Mouse (Mus musculus) erythroblast, embryonic 14.5 days (primary cell): ENCODE results near the gene Clec2d. TPM values are rescaled to one million over a fixed set of nuclear protein-coding genes. Genes with fewer than 3 reads are reported as not detected.

Experiments
- H3K27me3 ChIP-seq: 2 replicates; pipeline ENCODE4 v1.6.1; 2012; ENCODE audit warnings: inconsistent platforms; ENCODE audit not compliant: control insufficient read depth
- H3K36me3 ChIP-seq: 2 replicates; pipeline ENCODE4 v1.6.1; 2012; ENCODE audit warnings: mild to moderate bottlenecking, inconsistent platforms; ENCODE audit not compliant: control insufficient read depth
- H3K4me1 ChIP-seq: 2 replicates; pipeline ENCODE4 v1.6.1; 2012; ENCODE audit warnings: inconsistent platforms; ENCODE audit not compliant: control insufficient read depth
- H3K4me3 ChIP-seq: replicated peaks from 2 replicates; pipeline ENCODE3; 2012; ENCODE audit warnings: moderate library complexity, mild to moderate bottlenecking, inconsistent platforms
- H3K9me3 ChIP-seq: 2 replicates; pipeline ENCODE4 v1.6.1; 2012; ENCODE audit warnings: low read length, inconsistent platforms, mixed read lengths; ENCODE audit not compliant: control insufficient read depth
- GATA1 ChIP-seq: IDR thresholded peaks from 2 replicates; pipeline ENCODE4 v1.6.1; 2012; ENCODE audit warnings: low read length, inconsistent platforms, mixed read lengths
- TAL1 ChIP-seq: IDR thresholded peaks from 3 replicates; pipeline ENCODE4 v1.6.1; 2012; ENCODE audit warnings: low read length, inconsistent platforms, mixed read lengths
- polyA plus RNA-seq: library from polyadenylated mRNA; stranded (reverse); fragments of >175 nt; gene quantifications from 2 replicates; pipeline ENCODE4 v1.2.3, GENCODE M21; 2012

Clec2d gene
- not detected in 2 replicates for polyA plus RNA-seq

- TF ChIP-seq TAL1 (no peak), GATA1 (no peak)
These were observed at the start of gene Clec2d for GRCm38 (mm10) chr6:129180403-129181169. TSS of gene Clec2d (plus strand) at chr6:129180615.

DNA sequence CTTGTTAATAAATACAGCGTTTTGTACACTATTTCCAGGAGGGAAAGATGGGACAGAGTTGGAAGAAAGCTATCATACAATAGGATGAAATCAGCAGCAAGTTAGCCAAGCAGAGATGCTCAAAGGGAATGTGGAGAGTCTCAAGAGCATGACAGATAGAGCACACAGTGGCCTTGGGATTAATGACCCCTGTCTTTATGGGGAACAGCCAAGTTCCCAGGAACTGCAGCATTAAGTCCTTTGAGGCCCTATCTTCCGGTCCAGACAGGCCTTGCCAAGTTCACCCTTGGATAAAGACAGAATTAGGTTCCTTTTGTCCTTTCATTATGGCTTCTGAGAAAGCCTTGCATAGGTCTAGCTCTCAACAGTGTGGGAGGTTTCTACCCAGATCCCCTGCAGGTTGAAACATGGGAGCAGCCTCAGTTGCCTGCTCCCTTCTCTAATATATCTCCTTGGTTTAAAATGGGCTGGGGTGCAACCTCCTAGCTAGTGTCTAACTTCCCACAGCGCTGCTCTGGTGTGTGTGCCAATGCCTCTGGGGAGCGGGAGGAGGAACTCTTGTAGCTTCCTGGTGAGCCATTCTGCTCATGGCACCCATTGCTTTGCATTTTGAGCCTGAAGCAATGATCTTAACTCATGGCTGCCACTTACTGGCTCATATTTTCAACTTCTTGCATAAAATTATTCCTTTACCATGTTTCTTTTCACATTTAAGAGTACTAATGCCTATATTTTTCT is 47.6 kb upstream of the Clec2d start:
- Histone ChIP-seq H3K4me3 (no peak overlapping the region), H3K9me3 (no peaks in the 10 kb centered on the region), H3K4me1 (no peaks in the 10 kb centered on the region), H3K27me3 (no peaks in the 10 kb centered on the region), H3K36me3 (no peaks in the 10 kb centered on the region)
- TF ChIP-seq TAL1 (no peak), GATA1 (no peak)

More at GRCm38 (mm10) chr6:129180403-129181169, at the start of gene Clec2d:
- H3K36me3 ChIP-seq, result peaks cover 10% of the 10 kb centered on the region; the same call in 1 of the 2 replicates
- no peaks in the 10 kb centered on the region for H3K27me3 ChIP-seq
- H3K4me3 ChIP-seq, result peak within 1 kb of the TSS; percentile 66
- H3K4me1 ChIP-seq, result peaks cover 8% of the 10 kb centered on the region
- no peaks in the 10 kb centered on the region for H3K9me3 ChIP-seq

DNA sequence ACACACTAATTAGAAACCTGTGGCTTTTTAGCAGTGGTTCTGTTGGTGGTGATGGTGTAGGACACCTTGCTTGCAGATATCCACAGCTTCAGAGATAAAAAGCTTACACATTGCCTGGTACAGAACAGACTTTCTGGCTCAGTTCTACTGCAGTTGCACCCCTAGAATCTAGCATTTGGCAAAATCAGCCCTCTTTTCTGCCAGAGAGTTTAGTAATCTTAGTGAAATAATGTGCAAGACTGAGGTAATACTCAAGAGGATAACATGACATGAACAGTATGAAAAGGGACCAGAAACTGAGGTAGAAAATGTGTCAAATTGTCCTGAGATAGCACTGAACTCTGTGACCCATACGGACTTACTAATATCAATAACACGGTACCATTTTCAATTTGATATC is 33.6 kb upstream of the Clec2d start:
- Histone ChIP-seq H3K9me3 (no peaks in the 10 kb centered on the region), H3K4me3 (no peak overlapping the region), H3K4me1 (no peaks in the 10 kb centered on the region), H3K27me3 (no peaks in the 10 kb centered on the region), H3K36me3 (no peaks in the 10 kb centered on the region)
- TF ChIP-seq TAL1, result no peak
- no peak for TF ChIP-seq GATA1

GRCm38 (mm10) chr6:129160103-129160502 is 20.3 kb upstream of the Clec2d start:
- Histone ChIP-seq H3K36me3 (no peaks in the 10 kb centered on the region), H3K4me1 (no peaks in the 10 kb centered on the region), H3K9me3 (no peaks in the 10 kb centered on the region), H3K4me3 (no peak overlapping the region), H3K27me3 (no peaks in the 10 kb centered on the region)
- no peak for TF ChIP-seq GATA1
- TF ChIP-seq TAL1, result no peak

DNA sequence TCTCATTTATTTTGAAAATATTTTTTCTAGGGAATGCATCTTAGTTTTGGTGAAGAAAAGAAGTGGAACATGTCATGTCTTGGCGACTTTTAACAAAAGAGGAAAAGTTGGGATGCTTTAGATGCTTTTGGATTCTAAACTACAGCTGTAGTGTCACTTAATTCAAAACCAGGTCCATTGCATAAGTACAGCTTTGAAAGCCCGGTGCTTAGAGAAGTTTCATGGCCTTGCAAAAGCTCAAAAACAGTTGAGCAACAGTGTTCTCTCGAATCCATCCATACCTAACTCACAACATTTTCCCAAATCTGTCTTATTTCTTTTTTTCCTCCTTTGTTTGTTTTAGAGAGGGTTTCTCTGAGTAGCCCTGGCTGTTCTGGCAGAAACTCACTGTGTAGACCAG is 19.3 kb upstream of the Clec2d start:
- H3K4me3 ChIP-seq, result no peak overlapping the region
- no peaks in the 10 kb centered on the region for H3K9me3 ChIP-seq
- H3K36me3 ChIP-seq, result no peaks in the 10 kb centered on the region
- H3K4me1 ChIP-seq, result no peaks in the 10 kb centered on the region
- no peak for TF ChIP-seq GATA1
- TF ChIP-seq TAL1, result no peak
- no peaks in the 10 kb centered on the region for H3K27me3 ChIP-seq

GRCm38 (mm10) chr6:129161951-129162350 is 18.5 kb upstream of the Clec2d start:
- no peaks in the 10 kb centered on the region for H3K9me3 ChIP-seq
- no peak for TF ChIP-seq GATA1
- TF ChIP-seq TAL1, result no peak
- H3K27me3 ChIP-seq, result no peaks in the 10 kb centered on the region
- H3K4me3 ChIP-seq, result no peak overlapping the region
- H3K4me1 ChIP-seq, result no peaks in the 10 kb centered on the region
- no peaks in the 10 kb centered on the region for H3K36me3 ChIP-seq

DNA sequence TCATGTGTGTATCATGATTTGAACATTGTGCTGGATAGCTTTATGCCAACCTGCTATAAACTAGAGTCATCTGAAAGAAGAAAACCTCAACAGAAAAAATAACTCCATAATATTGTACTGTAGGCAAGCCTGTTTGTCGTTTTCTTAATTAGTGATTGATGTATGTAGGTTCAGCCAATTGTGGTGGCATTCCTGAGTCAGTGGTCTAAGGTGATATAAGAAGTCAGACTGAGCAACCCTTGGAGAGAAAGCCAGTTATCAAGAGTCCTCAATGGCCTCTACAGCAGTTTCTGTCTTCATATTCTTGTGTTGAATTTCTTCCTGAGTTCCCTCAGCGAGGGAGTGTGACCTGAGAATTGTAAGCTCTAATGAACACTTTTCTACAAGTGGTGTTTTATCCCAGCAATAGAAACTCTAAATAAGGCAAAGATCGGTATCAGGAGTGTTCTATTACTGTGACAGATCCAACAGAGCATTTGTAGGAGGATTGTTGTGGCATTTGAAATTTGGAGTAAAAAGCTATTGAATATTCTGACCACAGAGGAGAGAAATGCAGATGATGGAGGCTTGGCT is 17.7 kb upstream of the Clec2d start:
- Histone ChIP-seq H3K27me3 (no peaks in the 10 kb centered on the region), H3K4me1 (no peaks in the 10 kb centered on the region)
- TF ChIP-seq GATA1 (no peak), TAL1 (no peak)

GRCm38 (mm10) chr6:129163606-129164005 is 16.8 kb upstream of the Clec2d start:
- H3K9me3 ChIP-seq, result no peaks in the 10 kb centered on the region
- no peaks in the 10 kb centered on the region for H3K4me1 ChIP-seq
- H3K27me3 ChIP-seq, result no peaks in the 10 kb centered on the region
- no peaks in the 10 kb centered on the region for H3K36me3 ChIP-seq
- no peak overlapping the region for H3K4me3 ChIP-seq
- TF ChIP-seq TAL1 (no peak), GATA1 (no peak)

More for the DNA sequence above, 17.7 kb upstream of the Clec2d start:
- Histone ChIP-seq H3K9me3 (no peaks in the 10 kb centered on the region), H3K4me3 (no peak overlapping the region), H3K36me3 (no peaks in the 10 kb centered on the region)

GRCm38 (mm10) chr6:129170925-129171324 is 9.5 kb upstream of the Clec2d start:
- Histone ChIP-seq H3K4me1 (no peaks in the 10 kb centered on the region), H3K4me3 (no peak overlapping the region), H3K9me3 (no peaks in the 10 kb centered on the region), H3K27me3 (no peaks in the 10 kb centered on the region), H3K36me3 (no peaks in the 10 kb centered on the region)
- TF ChIP-seq TAL1 (no peak), GATA1 (no peak)
